ENCODE assay signal across 12 mouse cellular contexts in genomic region chr1:55194064-55194915, GRCm38 (mm10). TPM values are rescaled to one million over a fixed set of nuclear protein-coding genes. Genes with fewer than 3 reads are reported as not detected.
A peak's percentile ranks its signal among the peaks of the same experiment; 100 is the strongest.
DNase-seq lines count a peak whose midpoint lies in the region; ATAC-seq and TF ChIP-seq lines count a peak whose summit lies in the region.
"Had no signal": no experiment of that assay in that cellular context is flagged by ENCODE, and none has a peak within 500 bp of the region (broad histone marks: within the 10 kb centered on the region; RNA-seq: fewer than 3 reads in every experiment).

No protein-coding gene starts in this region.

- no peak for ATAC-seq in stomach, embryonic 15.5 days (ENCODE audit: insufficient read depth, low FRiP score, low read depth)
- ATAC-seq in stomach, postnatal 0 days (ENCODE audit: low FRiP score, low TSS enrichment) = no peak
- ATAC-seq in megakaryocyte-erythroid progenitor cell, adult 5-6 weeks (replicated peaks; ENCODE audit: low FRiP score, low TSS enrichment, poor library complexity, severe bottlenecking) = no peak
- ATAC-seq: inflammation-experienced regulatory T-cells, adult 6 months had no signal

- intact Hi-C loops in heart, postnatal 10 days (cut with DNase I) = loop anchor here (5.0 kb wide), 1 partner anchor 62 kb away; the partner anchor contains the start of gene Mob4

- H3K4me2 ChIP-seq in stomach, embryonic 15.5 days = no peak overlapping the region
- H3K4me2 ChIP-seq in stomach, postnatal 0 days (replicated peaks; ENCODE audit: low read depth) = no peak overlapping the region
- H3K4me2 ChIP-seq: embryonic facial prominence, embryonic 12.5 days; liver, embryonic 11.5 days had no signal

- no peak overlapping the region for H3K9ac ChIP-seq in stomach, embryonic 15.5 days
- no peak overlapping the region for H3K9ac ChIP-seq in stomach, postnatal 0 days (ENCODE audit: low read length)
- H3K9ac ChIP-seq: embryonic facial prominence, embryonic 12.5 days had no signal

- DNase-seq in heart, adult 11 months = peak; percentile 78
- no peak for DNase-seq in heart, postnatal 10 days
- DNase-seq in stomach, postnatal 0 days (ENCODE audit: low spot score) = no peak
- DNase-seq in limb, embryonic 10.5 days (ENCODE audit: low spot score) = no peak
- DNase-seq in spleen, postnatal 10 days (ENCODE audit: low spot score in 2 of 2) = no peak
- no peak for DNase-seq in layer of hippocampus, postnatal 25 days (ENCODE audit: extremely low spot score in 1 of 2, low spot score in 1 of 2)

- TF ChIP-seq CTCF in stomach, postnatal 0 days (IDR thresholded peaks at IDR 0.05; ENCODE audit: low read depth) = no peak

- no peak overlapping the region for H3K4me3 ChIP-seq in stomach, embryonic 15.5 days (replicated peaks)
- no peak overlapping the region for H3K4me3 ChIP-seq in stomach, postnatal 0 days (ENCODE audit: low read depth, low read length)
- H3K4me3 ChIP-seq in limb, embryonic 10.5 days = no peak overlapping the region
- H3K4me3 ChIP-seq: embryonic facial prominence, embryonic 12.5 days had no signal

- no peaks in the 10 kb centered on the region for H3K36me3 ChIP-seq in stomach, embryonic 15.5 days
- H3K36me3 ChIP-seq in stomach, postnatal 0 days (ENCODE audit: control insufficient read depth, insufficient read depth, low read length) = no peaks in the 10 kb centered on the region
- peaks cover 32% of the 10 kb centered on the region for H3K36me3 ChIP-seq in limb, embryonic 10.5 days

- H3K9me3 ChIP-seq in stomach, embryonic 15.5 days = no peaks in the 10 kb centered on the region
- no peaks in the 10 kb centered on the region for H3K9me3 ChIP-seq in stomach, postnatal 0 days (ENCODE audit: control insufficient read depth, low read length)
- no peaks in the 10 kb centered on the region for H3K9me3 ChIP-seq in limb, embryonic 10.5 days (replicated peaks)
- H3K9me3 ChIP-seq: embryonic facial prominence, embryonic 12.5 days had no signal

- 70% methylated on average over 19 of the region's 19 CpGs for WGBS in stomach, embryonic 15.5 days
- WGBS in stomach, postnatal 0 days = 80% methylated on average over 19 of the region's 19 CpGs
- WGBS in limb, embryonic 10.5 days = 49% methylated on average over 19 of the region's 19 CpGs

- peaks cover 25% of the 10 kb centered on the region for H3K4me1 ChIP-seq in stomach, embryonic 15.5 days
- no peaks in the 10 kb centered on the region; the same call in 1 of the 2 replicates for H3K4me1 ChIP-seq in stomach, postnatal 0 days (replicated peaks; ENCODE audit: control insufficient read depth, insufficient read depth)
- peaks cover 57% of the 10 kb centered on the region for H3K4me1 ChIP-seq in limb, embryonic 10.5 days

- peak overlapping the region; percentile 59; the same call in 1 of the 2 replicates for H3K27ac ChIP-seq in stomach, embryonic 15.5 days
- H3K27ac ChIP-seq in stomach, postnatal 0 days (replicated peaks) = no peak overlapping the region
- H3K27ac ChIP-seq in limb, embryonic 10.5 days = peak overlapping the region; percentile 59

- no peak for TF ChIP-seq EP300 in stomach, postnatal 0 days (optimal IDR thresholded peaks at IDR 0.05)

- H3K27me3 ChIP-seq in stomach, embryonic 15.5 days (replicated peaks) = no peaks in the 10 kb centered on the region
- H3K27me3 ChIP-seq in stomach, postnatal 0 days (ENCODE audit: control insufficient read depth, insufficient read depth, low read length) = no peaks in the 10 kb centered on the region
- no peaks in the 10 kb centered on the region for H3K27me3 ChIP-seq in limb, embryonic 10.5 days (ENCODE audit: low read depth, poor library complexity, severe bottlenecking)
- H3K27me3 ChIP-seq: CH12.LX; embryonic facial prominence, embryonic 12.5 days had no signal

RNA-seq across cellular contexts. Expression of gene Rftn2, which starts 32.3 kb away (rescaled TPM):
- 10 to 100 TPM; 12.4 to 14.1 TPM for total RNA-seq in heart, postnatal 10 days (2021)
- polyA plus RNA-seq in stomach, embryonic 15.5 days (2015; fragmentation: Nextera tagmentation; extraction: Ambion mirVana) = 8.6 and 9.0 TPM in 2 replicates
- polyA plus RNA-seq in stomach, postnatal 0 days (2015; fragmentation: Nextera tagmentation; extraction: Ambion mirVana) = 3.0 TPM in 2 replicates
- polyA plus RNA-seq in limb, embryonic 10.5 days (2016; fragmentation: Nextera tagmentation; extraction: Ambion mirVana) = 13.4 and 25.4 TPM in 2 replicates
- 10 to 100 TPM; 32.0 to 33.8 TPM for total RNA-seq in layer of hippocampus, postnatal 25 days (2021)
- total RNA-seq in megakaryocyte-erythroid progenitor cell, adult 5-6 weeks (2014; fragmentation: Nextera tagmentation) = 0.26 TPM in 1 of 2 replicates, not detected in the other
- 0.11 TPM in 1 of 2 replicates, not detected in the other for total RNA-seq in megakaryocyte-erythroid progenitor cell, adult 5-6 weeks (2017)

RNA-seq across cellular contexts. Expression of gene Mars2, which starts 42.7 kb away (rescaled TPM):
- total RNA-seq in heart, postnatal 10 days (2021) = 1 to 10 TPM; 4.2 to 5.5 TPM
- 3.4 and 3.6 TPM in 2 replicates for polyA plus RNA-seq in stomach, embryonic 15.5 days (2015; fragmentation: Nextera tagmentation; extraction: Ambion mirVana)
- 1.7 and 2.0 TPM in 2 replicates for polyA plus RNA-seq in stomach, postnatal 0 days (2015; fragmentation: Nextera tagmentation; extraction: Ambion mirVana)
- 2.5 and 2.8 TPM in 2 replicates for polyA plus RNA-seq in limb, embryonic 10.5 days (2016; fragmentation: Nextera tagmentation; extraction: Ambion mirVana)
- total RNA-seq in layer of hippocampus, postnatal 25 days (2021) = 1 to 10 TPM; 8.2 to 9.8 TPM
- total RNA-seq in megakaryocyte-erythroid progenitor cell, adult 5-6 weeks (2014; fragmentation: Nextera tagmentation) = 8.8 and 11.1 TPM in 2 replicates
- 11.4 and 12.2 TPM in 2 replicates for total RNA-seq in megakaryocyte-erythroid progenitor cell, adult 5-6 weeks (2017)

Comparison
In these comparisons a context has a peak if more than half of its experiments do, and no peak if none do; other contexts are left out.
1. RNA of gene Rftn2, which starts 32.3 kb away (total RNA-seq): 32.0 to 33.8 TPM in layer of hippocampus, postnatal 25 days and 12.4 to 14.1 TPM in heart, postnatal 10 days; 0.11 to 0.26 TPM in megakaryocyte-erythroid progenitor cell, adult 5-6 weeks; every median in the first group is over 10 times any median in the second.